ENCODE assay signal across 8 mouse cellular contexts in the genomic region with DNA sequence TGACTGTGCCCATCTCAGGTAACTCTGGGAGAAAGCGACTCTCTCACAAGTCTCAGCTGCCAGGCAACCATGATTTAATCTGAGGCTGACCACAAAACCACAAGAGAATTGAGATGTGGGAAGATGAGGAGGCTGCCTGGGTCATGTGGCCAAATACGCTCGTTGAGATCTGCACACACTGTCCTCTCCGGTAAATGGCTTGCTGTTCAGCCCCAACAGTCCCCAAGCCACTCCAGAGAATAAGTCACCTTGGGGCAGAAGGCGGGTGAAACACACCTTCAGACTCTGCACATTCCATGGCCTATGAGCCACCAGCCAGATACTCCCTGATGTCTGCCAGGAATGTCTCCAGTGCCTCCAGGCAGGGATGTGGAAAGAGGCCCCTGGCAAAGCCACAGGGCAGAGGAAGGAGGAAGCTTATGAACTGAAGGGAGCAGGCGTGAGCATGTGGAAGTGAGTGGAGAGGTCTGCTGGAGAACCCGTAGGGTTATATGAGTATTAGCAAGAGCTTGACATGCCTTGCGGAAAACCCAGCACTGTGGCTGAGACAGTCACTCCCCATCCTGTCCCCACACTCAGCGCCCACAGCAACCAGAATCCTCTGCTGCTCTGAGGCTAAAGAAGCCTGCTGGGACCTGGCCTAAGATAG.
DNase-seq lines count a peak whose midpoint lies in the region; ATAC-seq and TF ChIP-seq lines count a peak whose summit lies in the region.

No protein-coding gene starts in this region.

- H3K4me1 ChIP-seq in forebrain, embryonic 11.5 days (replicated peaks; ENCODE audit: control insufficient read depth, insufficient read depth, low read length), result peaks cover 11% of the 10 kb centered on the region
- H3K4me1 ChIP-seq in kidney, adult 2 months (ENCODE audit: control insufficient read depth, insufficient read depth, low read length), result peaks cover 6% of the 10 kb centered on the region; the same call in 1 of the 2 replicates
- H3K4me1 ChIP-seq in stomach, postnatal 0 days (replicated peaks; ENCODE audit: control insufficient read depth, insufficient read depth), result peaks cover 6% of the 10 kb centered on the region; the same call in 1 of the 2 replicates

- peak overlapping the region; percentile 38 for H3K4me2 ChIP-seq in forebrain, embryonic 11.5 days (ENCODE audit: low read depth, low read length, severe bottlenecking)
- peak overlapping the region; percentile 40 for H3K4me2 ChIP-seq in stomach, postnatal 0 days (replicated peaks; ENCODE audit: low read depth)

- TF ChIP-seq POLR2A in kidney, adult 2 months (IDR thresholded peaks at IDR 0.05; ENCODE audit: low read depth, low read length), result no peak

- H3K36me3 ChIP-seq in forebrain, embryonic 11.5 days (ENCODE audit: control insufficient read depth, insufficient read depth, low read length), result no peaks in the 10 kb centered on the region
- H3K36me3 ChIP-seq in kidney, adult 2 months (ENCODE audit: control insufficient read depth, insufficient read depth, low read length), result no peaks in the 10 kb centered on the region
- H3K36me3 ChIP-seq in stomach, postnatal 0 days (ENCODE audit: control insufficient read depth, insufficient read depth, low read length), result no peaks in the 10 kb centered on the region

- ATAC-seq in forebrain, embryonic 11.5 days (replicated peaks; ENCODE audit: low FRiP score), result no peak
- peak; percentile 58 for ATAC-seq in stomach, postnatal 0 days (ENCODE audit: low FRiP score, low TSS enrichment)

- H3K27me3 ChIP-seq in forebrain, embryonic 11.5 days (ENCODE audit: control insufficient read depth, insufficient read depth, low read length), result no peaks in the 10 kb centered on the region
- no peaks in the 10 kb centered on the region for H3K27me3 ChIP-seq in kidney, adult 2 months (replicated peaks; ENCODE audit: control insufficient read depth, insufficient read depth, low read length)
- no peaks in the 10 kb centered on the region for H3K27me3 ChIP-seq in stomach, postnatal 0 days (ENCODE audit: control insufficient read depth, insufficient read depth, low read length)

- peak; percentile 29 to 46 for DNase-seq in spleen, postnatal 36 days (ENCODE audit: low spot score in 2 of 2)
- DNase-seq in spleen, postnatal 14 days (ENCODE audit: low spot score in 2 of 2), result no peak
- no peak for DNase-seq in forebrain, embryonic 11.5 days (ENCODE audit: low spot score)
- peak; percentile 69 for DNase-seq in kidney, adult 2 months
- peak; percentile 49 for DNase-seq in lung, postnatal 14 days
- DNase-seq in stomach, postnatal 0 days (ENCODE audit: low spot score), result peak; percentile 68
- no peak for DNase-seq in embryo, embryonic 10.5 days (ENCODE audit: low spot score)
- DNase-seq in gastrocnemius, postnatal 36 days, result no peak

- H3K9ac ChIP-seq in forebrain, embryonic 11.5 days (ENCODE audit: low read length), result peak overlapping the region; percentile 55
- H3K9ac ChIP-seq in stomach, postnatal 0 days (ENCODE audit: low read length), result peak overlapping the region; percentile 62

- no peak for TF ChIP-seq EP300 in stomach, postnatal 0 days (optimal IDR thresholded peaks at IDR 0.05)

- H3K4me3 ChIP-seq in forebrain, embryonic 11.5 days (ENCODE audit: low read depth, low read length), result peak overlapping the region; percentile 17
- H3K4me3 ChIP-seq in kidney, adult 2 months (ENCODE audit: insufficient read depth, low read depth, low read length), result peak overlapping the region; percentile 34
- peak overlapping the region; percentile 35 for H3K4me3 ChIP-seq in stomach, postnatal 0 days (ENCODE audit: low read depth, low read length)

- intact Hi-C loops in gastrocnemius, postnatal 36 days (cut with DNase I), result loop anchor here (5.0 kb wide), 1 partner anchor 75 kb away; no protein-coding TSS in a partner anchor

- peak overlapping the region; percentile 86 for H3K27ac ChIP-seq in forebrain, embryonic 11.5 days (ENCODE audit: low read depth, low read length)
- peak overlapping the region; percentile 13 for H3K27ac ChIP-seq in kidney, adult 2 months (ENCODE audit: insufficient read depth, low read depth, low read length)
- peak overlapping the region; percentile 96 for H3K27ac ChIP-seq in stomach, postnatal 0 days (replicated peaks)

- no peak for TF ChIP-seq CTCF in kidney, adult 2 months (conservative IDR thresholded peaks at IDR 0.05; ENCODE audit: insufficient read depth, insufficient read length, low read depth, low read length)
- TF ChIP-seq CTCF in stomach, postnatal 0 days (IDR thresholded peaks at IDR 0.05; ENCODE audit: low read depth), result 0 out of 2 replicates have a peak, but pooled peaks have one; percentile 2

- 50% methylated on average over 9 of the region's 9 CpGs for WGBS in forebrain, embryonic 11.5 days
- 51% methylated on average over 9 of the region's 9 CpGs for WGBS in kidney, adult 2 months
- WGBS in stomach, postnatal 0 days, result 42% methylated on average over 9 of the region's 9 CpGs

- H3K9me3 ChIP-seq in forebrain, embryonic 11.5 days (ENCODE audit: control insufficient read depth, low read length), result no peaks in the 10 kb centered on the region
- no peaks in the 10 kb centered on the region for H3K9me3 ChIP-seq in stomach, postnatal 0 days (ENCODE audit: control insufficient read depth, low read length)

Comparison
In these comparisons a context has a peak if more than half of its experiments do, and no peak if none do; other contexts are left out.
1. DNase-seq: peak in spleen, postnatal 36 days (2 of 2), kidney, adult 2 months (single experiment), lung, postnatal 14 days (single experiment) and stomach, postnatal 0 days (single experiment); none in spleen, postnatal 14 days (0 of 2), forebrain, embryonic 11.5 days (single experiment), embryo, embryonic 10.5 days (single experiment) and gastrocnemius, postnatal 36 days (0 of 2).
2. H3K27ac ChIP-seq: peak in every context shown above with its lines; median percentile 96 in stomach, postnatal 0 days; 86 in forebrain, embryonic 11.5 days; 13 in kidney, adult 2 months.
3. Peak in every context shown above with its lines, with median percentiles within 50 percentile points of each other: H3K4me3 ChIP-seq.